Comparison of ENCODE assay signal across 8 mouse cellular contexts in the genomic region with DNA sequence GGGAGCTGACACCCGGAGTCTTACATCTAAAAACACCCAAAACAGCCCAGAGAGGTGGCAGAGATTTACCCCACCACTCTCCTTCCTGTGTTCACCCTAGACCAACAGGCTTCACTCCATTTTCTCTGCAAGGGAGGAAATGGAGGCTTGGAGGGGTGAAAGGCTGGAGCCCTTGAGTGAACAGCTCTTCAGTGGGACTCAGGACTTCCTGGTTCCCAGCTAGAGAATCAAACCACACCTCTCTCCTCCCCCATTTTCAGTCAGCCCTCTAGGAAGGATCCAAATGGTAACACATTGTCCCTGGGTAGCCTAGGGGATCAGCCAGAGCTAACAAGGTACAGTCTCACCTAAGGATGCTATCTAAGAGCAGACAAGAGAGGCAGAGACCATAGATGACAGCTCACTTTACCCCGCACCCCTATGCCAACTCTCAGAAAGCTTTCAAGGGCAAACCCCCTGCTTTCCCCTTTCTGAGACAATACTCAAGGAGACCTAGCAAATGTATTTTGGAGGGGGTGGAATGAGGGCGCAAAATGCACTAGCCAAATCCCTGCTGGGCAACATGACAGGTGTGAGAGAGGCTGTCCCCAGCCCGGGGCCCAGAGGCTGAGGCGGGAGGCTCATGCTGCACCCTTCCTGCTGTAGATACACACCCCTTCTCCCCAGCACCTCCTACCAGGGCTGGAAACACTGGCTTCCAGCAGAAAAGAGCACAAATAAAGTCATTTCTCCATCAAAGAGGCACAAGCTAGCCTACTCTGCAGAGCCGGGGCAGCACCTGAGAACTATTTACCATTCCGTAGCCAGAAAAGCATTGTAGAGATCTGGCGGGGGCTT. TPM values are rescaled to one million over a fixed set of nuclear protein-coding genes. Genes with fewer than 3 reads are reported as not detected.
DNase-seq lines count a peak whose midpoint lies in the region; ATAC-seq lines count a peak whose summit lies in the region.

No protein-coding gene starts in this region.

- DNase-seq in kidney, postnatal 4 days: peak; percentile 20 to 40
- DNase-seq in kidney, adult 18-20 months: no peak
- DNase-seq in testis, postnatal 10 days (ENCODE audit: low spot score): peak; percentile 51
- no peak for DNase-seq in left cerebral cortex, postnatal 36 days (ENCODE audit: low spot score in 2 of 2)
- no peak for DNase-seq in right cerebral cortex, postnatal 10 days (ENCODE audit: low spot score in 2 of 2)

- intact Hi-C loops in left cerebral cortex, postnatal 36 days (cut with DNase I): loop anchor here (5.0 kb wide), 2 partner anchors 37 to 63 kb away; a partner anchor contains a TSS

- peaks cover 22% of the 10 kb centered on the region for H3K36me3 ChIP-seq in hindbrain, embryonic 12.5 days
- H3K36me3 ChIP-seq in lung, embryonic 16.5 days (ENCODE audit: control insufficient read depth, insufficient read depth, low read length): peaks cover 21% of the 10 kb centered on the region

- H3K27ac ChIP-seq in brown adipose tissue, adult 24 weeks (replicated peaks; ENCODE audit: low read depth, low read length): peak overlapping the region; percentile 39
- 0 out of 2 replicates have a peak overlapping the region, but pooled peaks have one; percentile 98 for H3K27ac ChIP-seq in hindbrain, embryonic 12.5 days
- H3K27ac ChIP-seq in lung, embryonic 16.5 days (ENCODE audit: low read length): peak overlapping the region; percentile 71

- peak overlapping the region; percentile 99 for H3K9ac ChIP-seq in hindbrain, embryonic 12.5 days
- H3K9ac ChIP-seq in lung, embryonic 16.5 days (ENCODE audit: low read length): peak overlapping the region; percentile 91

- peak overlapping the region; percentile 99 for H3K4me2 ChIP-seq in hindbrain, embryonic 12.5 days (replicated peaks)
- peak overlapping the region; percentile 93 for H3K4me2 ChIP-seq in lung, embryonic 16.5 days (ENCODE audit: low read depth, low read length)

- no peak for ATAC-seq in hindbrain, embryonic 12.5 days (ENCODE audit: low FRiP score)
- no peak for ATAC-seq in lung, embryonic 16.5 days (ENCODE audit: low read depth)

- 13% methylated on average over 8 of the region's 8 CpGs for WGBS in hindbrain, embryonic 12.5 days
- 2% methylated on average over 8 of the region's 8 CpGs for WGBS in lung, embryonic 16.5 days

- peak overlapping the region; percentile 91 for H3K4me3 ChIP-seq in brown adipose tissue, adult 24 weeks (ENCODE audit: insufficient read depth, low read depth, low read length)
- peak overlapping the region; percentile 91 for H3K4me3 ChIP-seq in hindbrain, embryonic 12.5 days
- peak overlapping the region; percentile 71 for H3K4me3 ChIP-seq in lung, embryonic 16.5 days (ENCODE audit: low read length)

- no peaks in the 10 kb centered on the region for H3K27me3 ChIP-seq in hindbrain, embryonic 12.5 days
- no peaks in the 10 kb centered on the region for H3K27me3 ChIP-seq in lung, embryonic 16.5 days (ENCODE audit: control insufficient read depth, insufficient read depth, low read depth, low read length)

- peaks cover 19% of the 10 kb centered on the region for H3K4me1 ChIP-seq in brown adipose tissue, adult 24 weeks (ENCODE audit: control insufficient read depth, insufficient read depth, insufficient read length, low read length)
- peaks cover 39% of the 10 kb centered on the region for H3K4me1 ChIP-seq in hindbrain, embryonic 12.5 days
- peaks cover 35% of the 10 kb centered on the region for H3K4me1 ChIP-seq in lung, embryonic 16.5 days (replicated peaks; ENCODE audit: control insufficient read depth, insufficient read depth, low read length)

- no peaks in the 10 kb centered on the region for H3K9me3 ChIP-seq in hindbrain, embryonic 12.5 days (replicated peaks)
- H3K9me3 ChIP-seq in lung, embryonic 16.5 days (ENCODE audit: control insufficient read depth, low read length): no peaks in the 10 kb centered on the region

RNA-seq across cellular contexts. Expression of a gene that starts 1.4 kb away (rescaled TPM):
- polyA plus RNA-seq in brown adipose tissue, adult 24 weeks (2012; ENCODE audit: insufficient read depth, insufficient read length, missing spikeins): 11.1 and 15.1 TPM in 2 replicates
- polyA plus RNA-seq in hindbrain, embryonic 12.5 days (2016; fragmentation: Nextera tagmentation; extraction: Ambion mirVana): 12.2 and 12.5 TPM in 2 replicates
- polyA plus RNA-seq in lung, embryonic 16.5 days (2015; fragmentation: Nextera tagmentation; extraction: Ambion mirVana): 11.9 and 12.7 TPM in 2 replicates
- total RNA-seq in left cerebral cortex, postnatal 36 days (2021): 10 to 100 TPM; 69.9 to 98.8 TPM

RNA-seq across cellular contexts. Expression of a gene that starts 24.8 kb away (rescaled TPM):
- not detected in 2 replicates for polyA plus RNA-seq in brown adipose tissue, adult 24 weeks (2012; ENCODE audit: insufficient read depth, insufficient read length, missing spikeins)
- 22.0 and 27.0 TPM in 2 replicates for polyA plus RNA-seq in hindbrain, embryonic 12.5 days (2016; fragmentation: Nextera tagmentation; extraction: Ambion mirVana)
- polyA plus RNA-seq in lung, embryonic 16.5 days (2015; fragmentation: Nextera tagmentation; extraction: Ambion mirVana): 9.4 and 12.1 TPM in 2 replicates
- total RNA-seq in left cerebral cortex, postnatal 36 days (2021): 10 to 100 TPM in 1 of 2 experiments, 1 to 10 TPM in 1; 9.0 to 10.5 TPM

RNA-seq across cellular contexts. Expression of a gene that starts 28.8 kb away (rescaled TPM):
- polyA plus RNA-seq in brown adipose tissue, adult 24 weeks (2012; ENCODE audit: insufficient read depth, insufficient read length, missing spikeins): 0.40 and 0.46 TPM in 2 replicates
- 0.84 and 1.1 TPM in 2 replicates for polyA plus RNA-seq in hindbrain, embryonic 12.5 days (2016; fragmentation: Nextera tagmentation; extraction: Ambion mirVana)
- 1.4 and 2.4 TPM in 2 replicates for polyA plus RNA-seq in lung, embryonic 16.5 days (2015; fragmentation: Nextera tagmentation; extraction: Ambion mirVana)
- total RNA-seq in left cerebral cortex, postnatal 36 days (2021): under 1 TPM in 1 of 2 experiments, not detected in 1; 0.35 TPM

RNA-seq across cellular contexts. Expression of a gene that starts 38.2 kb away (rescaled TPM):
- polyA plus RNA-seq in brown adipose tissue, adult 24 weeks (2012; ENCODE audit: insufficient read depth, insufficient read length, missing spikeins): 65.2 and 99.5 TPM in 2 replicates
- polyA plus RNA-seq in hindbrain, embryonic 12.5 days (2016; fragmentation: Nextera tagmentation; extraction: Ambion mirVana): 71.0 and 78.9 TPM in 2 replicates
- polyA plus RNA-seq in lung, embryonic 16.5 days (2015; fragmentation: Nextera tagmentation; extraction: Ambion mirVana): 106 TPM in 2 replicates
- total RNA-seq in left cerebral cortex, postnatal 36 days (2021): 10 to 100 TPM; 49.1 to 50.0 TPM

RNA-seq across cellular contexts. Expression of a gene that starts 48.5 kb away (rescaled TPM):
- 6.0 and 6.3 TPM in 2 replicates for polyA plus RNA-seq in brown adipose tissue, adult 24 weeks (2012; ENCODE audit: insufficient read depth, insufficient read length, missing spikeins)
- 38.4 and 39.2 TPM in 2 replicates for polyA plus RNA-seq in hindbrain, embryonic 12.5 days (2016; fragmentation: Nextera tagmentation; extraction: Ambion mirVana)
- 15.7 and 17.3 TPM in 2 replicates for polyA plus RNA-seq in lung, embryonic 16.5 days (2015; fragmentation: Nextera tagmentation; extraction: Ambion mirVana)
- total RNA-seq in left cerebral cortex, postnatal 36 days (2021): 10 to 100 TPM; 12.6 to 16.6 TPM

Comparison
In these comparisons a context has a peak if more than half of its experiments do, and no peak if none do; other contexts are left out.
1. DNase-seq: peak in kidney, postnatal 4 days (2 of 2) and testis, postnatal 10 days (single experiment); none in kidney, adult 18-20 months (single experiment), left cerebral cortex, postnatal 36 days (0 of 2) and right cerebral cortex, postnatal 10 days (0 of 2).
2. H3K27ac ChIP-seq: peak in every context shown above with its lines; median percentile 98 in hindbrain, embryonic 12.5 days; 71 in lung, embryonic 16.5 days; 39 in brown adipose tissue, adult 24 weeks.
3. Peak in every context shown above with its lines, with median percentiles within 50 percentile points of each other: H3K4me3 ChIP-seq.